Mouse (Mus musculus) stomach, postnatal 0 days (tissue): ENCODE results near the gene Myof. TPM values are rescaled to one million over a fixed set of nuclear protein-coding genes. Genes with fewer than 3 reads are reported as not detected.

Experiments used
- ATAC-seq: fragments of 200-750 bp; cut with Nextera tagmentation; 2 replicates; pipeline ENCODE4 v1.8.0; 2017; ENCODE audit not compliant: low FRiP score, low TSS enrichment
- DNase-seq: peaks from one replicate; pipeline ENCODE4 v3.0.0-alpha.2; 2016; ENCODE audit warnings: low spot score
- H3K27ac ChIP-seq: fragments of 300-500 bp; sonication (generic); replicated peaks from 2 replicates; pipeline ENCODE4 v1.5.1; 2014; ENCODE audit warnings: mild to moderate bottlenecking, control low read depth
- H3K27me3 ChIP-seq: fragments of 300-500 bp; sonication (generic); 2 replicates; pipeline ENCODE4 v1.6.1; 2014; ENCODE audit warnings: low read length; ENCODE audit not compliant: control insufficient read depth, insufficient read depth
- H3K36me3 ChIP-seq: fragments of 300-500 bp; sonication (generic); 2 replicates; pipeline ENCODE4 v1.6.1; 2014; ENCODE audit warnings: low read length, mixed read lengths; ENCODE audit not compliant: control insufficient read depth, insufficient read depth
- H3K4me1 ChIP-seq: fragments of 300-500 bp; sonication (generic); replicated peaks from 2 replicates; pipeline ENCODE4 v1.6.1; 2014; ENCODE audit warnings: antibody characterized with exemption; ENCODE audit not compliant: control insufficient read depth, insufficient read depth
- H3K4me2 ChIP-seq: fragments of 300-500 bp; sonication (generic); replicated peaks from 2 replicates; pipeline ENCODE4 v1.6.1; 2014; ENCODE audit warnings: low read depth, mild to moderate bottlenecking, control low read depth, moderate library complexity
- H3K4me3 ChIP-seq: fragments of 300-500 bp; sonication (generic); 2 replicates; pipeline ENCODE4 v1.5.1; 2014; ENCODE audit warnings: low read depth, low read length, control low read depth
- H3K9ac ChIP-seq: fragments of 300-500 bp; sonication (generic); 2 replicates; pipeline ENCODE4 v1.6.1; 2014; ENCODE audit warnings: mild to moderate bottlenecking, low read length, control low read depth, mixed read lengths
- H3K9me3 ChIP-seq: fragments of 300-500 bp; sonication (generic); 2 replicates; pipeline ENCODE4 v1.6.1; 2016; ENCODE audit warnings: low read length; ENCODE audit not compliant: control insufficient read depth
- CTCF ChIP-seq: IDR thresholded peaks from 2 replicates; pipeline ENCODE4 v1.5.1; 2016; ENCODE audit warnings: antibody characterized with exemption, low read depth, mild to moderate bottlenecking, moderate library complexity
- EP300 ChIP-seq: optimal IDR thresholded peaks from 2 replicates; pipeline ENCODE3; 2016; ENCODE audit warnings: antibody characterized with exemption
- WGBS: fragments of 180-500 bp; shearing (Covaris S2); extraction: QIAGEN DNeasy Blood & Tissue Kit; methylation state at CpG from one replicate; pipeline ENCODE4 v1.1.7; 2014; 5-methylcytosine and 5-hydroxymethylcytosine counted together
- polyA plus RNA-seq: library from polyadenylated mRNA; unstranded; fragments of >200 nt; fragmentation: Nextera tagmentation; extraction: Ambion mirVana; gene quantifications from 2 replicates; pipeline ENCODE4 v1.2.1, GENCODE M21; 2015

Myof gene
- polyA plus RNA-seq, 1 experiment from 2014 or later, result 14.3 TPM

DNA sequence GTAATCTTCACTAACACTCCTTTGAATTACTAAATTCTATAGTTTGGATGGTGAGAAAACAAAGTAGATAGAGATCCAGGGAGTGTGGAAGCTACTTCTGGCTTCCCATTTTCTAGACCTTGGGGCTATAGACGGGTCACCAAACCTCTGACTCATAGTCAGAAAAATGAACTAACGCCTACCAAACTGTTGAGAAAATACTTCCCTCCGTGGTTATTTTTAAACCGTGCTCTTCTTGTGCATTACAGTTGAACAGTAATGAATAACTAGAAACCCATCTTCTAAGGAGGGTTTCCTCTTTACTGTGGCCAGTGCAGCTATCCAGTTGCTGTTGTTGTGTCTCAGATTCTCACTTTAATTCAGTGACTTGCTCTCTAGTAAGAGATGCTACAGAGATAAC is 20.7 kb downstream of the Myof start:
- H3K27ac ChIP-seq, result no peak overlapping the region
- no peaks in the 10 kb centered on the region for H3K36me3 ChIP-seq
- WGBS, result 29% methylated on average over 4 of the region's 4 CpGs
- H3K4me1 ChIP-seq, result peaks cover 20% of the 10 kb centered on the region
- no peaks in the 10 kb centered on the region for H3K27me3 ChIP-seq
- no peak for DNase-seq
- H3K9me3 ChIP-seq, result no peaks in the 10 kb centered on the region
- no peak for ATAC-seq
- TF ChIP-seq EP300, result no peak
- no peak for TF ChIP-seq CTCF
- no peak overlapping the region for H3K4me2 ChIP-seq
- no peak overlapping the region for H3K4me3 ChIP-seq
- H3K9ac ChIP-seq, result no peak overlapping the region

DNA sequence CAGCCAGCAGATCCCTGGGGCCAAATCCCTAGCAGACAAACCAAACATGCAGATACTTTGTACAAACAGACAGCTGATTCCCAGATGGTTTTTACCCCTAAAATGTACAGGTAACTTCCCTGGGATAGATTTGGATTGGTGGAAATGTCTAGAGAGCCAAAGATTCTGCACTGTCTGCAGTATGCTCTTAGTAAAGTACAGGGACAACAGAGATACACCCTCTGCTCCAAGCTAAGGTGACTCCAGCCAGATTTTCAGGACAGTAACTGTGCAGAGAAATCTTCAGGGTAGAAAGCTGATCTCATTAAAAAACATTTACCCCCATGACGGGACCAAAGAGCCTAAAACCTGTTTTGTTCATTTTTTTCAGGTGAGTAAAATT is 27.5 kb downstream of the Myof start:
- 0 out of 2 replicates have a peak overlapping the region, but pooled peaks have one; percentile 9 for H3K4me2 ChIP-seq
- peak overlapping the region; percentile 92 for H3K27ac ChIP-seq
- no peaks in the 10 kb centered on the region for H3K9me3 ChIP-seq
- WGBS, result 41% methylated on average over 1 of the region's 1 CpGs
- no peak overlapping the region for H3K4me3 ChIP-seq
- no peaks in the 10 kb centered on the region for H3K36me3 ChIP-seq
- H3K9ac ChIP-seq, result 0 out of 2 replicates have a peak overlapping the region, but pooled peaks have one; percentile 38
- ATAC-seq, result peak; percentile 43
- H3K27me3 ChIP-seq, result no peaks in the 10 kb centered on the region
- no peak for DNase-seq
- TF ChIP-seq CTCF, result no peak
- TF ChIP-seq EP300, result no peak
- H3K4me1 ChIP-seq, result 0 out of 2 replicates have a peak, but pooled peaks cover 3% of the 10 kb centered on the region

GRCm38 (mm10) chr19:38015180-38015872 is 28.1 kb downstream of the Myof start:
- TF ChIP-seq CTCF, result no peak
- peak; percentile 35 for TF ChIP-seq EP300
- H3K9me3 ChIP-seq, result no peaks in the 10 kb centered on the region

DNA sequence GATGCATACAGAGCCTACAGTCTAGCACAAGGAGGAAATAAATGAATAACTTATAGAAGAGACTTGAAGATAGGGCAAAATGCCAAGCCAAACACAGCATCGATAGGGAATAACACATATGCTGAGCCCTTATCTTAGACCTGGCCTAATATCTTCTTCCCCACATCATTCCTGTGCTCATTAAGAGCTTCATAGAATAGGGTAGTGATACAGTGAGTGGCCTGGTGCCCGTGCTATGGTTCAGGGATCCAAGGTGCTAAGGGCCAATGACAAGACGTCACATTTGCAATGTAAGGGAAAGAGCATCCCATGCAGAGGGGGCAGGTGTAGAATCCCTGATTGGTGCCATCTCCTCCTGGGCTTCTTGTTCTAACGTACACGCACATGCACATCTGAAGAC is 28.9 kb downstream of the Myof start:
- ATAC-seq (peak; percentile 52), DNase-seq (no peak)
- H3K4me2 ChIP-seq, result no peak overlapping the region
- WGBS, result 74% methylated on average over 5 of the region's 5 CpGs
- TF ChIP-seq CTCF (no peak), EP300 (no peak)
- H3K9ac ChIP-seq, result no peak overlapping the region
- H3K27me3 ChIP-seq, result no peaks in the 10 kb centered on the region
- peak overlapping the region; percentile 92 for H3K27ac ChIP-seq
- no peak overlapping the region for H3K4me3 ChIP-seq
- H3K4me1 ChIP-seq, result 0 out of 2 replicates have a peak, but pooled peaks cover 3% of the 10 kb centered on the region
- H3K36me3 ChIP-seq, result no peaks in the 10 kb centered on the region
- H3K9me3 ChIP-seq, result no peaks in the 10 kb centered on the region

More at GRCm38 (mm10) chr19:38015180-38015872, 28.1 kb downstream of the Myof start:
- H3K4me1 ChIP-seq, result 0 out of 2 replicates have a peak, but pooled peaks cover 3% of the 10 kb centered on the region
- no peaks in the 10 kb centered on the region for H3K27me3 ChIP-seq
- H3K4me2 ChIP-seq, result 0 out of 2 replicates have a peak overlapping the region, but pooled peaks have one; percentile 18
- ATAC-seq (peak; percentile 99), DNase-seq (peak; percentile 92)
- H3K27ac ChIP-seq, result peak overlapping the region; percentile 92
- H3K36me3 ChIP-seq, result no peaks in the 10 kb centered on the region
- WGBS, result 17% methylated on average over 1 of the region's 1 CpGs
- no peak overlapping the region for H3K4me3 ChIP-seq
- no peak overlapping the region for H3K9ac ChIP-seq

GRCm38 (mm10) chr19:38011379-38011778 is 32.0 kb downstream of the Myof start:
- Histone ChIP-seq H3K9me3 (no peaks in the 10 kb centered on the region), H3K4me3 (no peak overlapping the region), H3K36me3 (no peaks in the 10 kb centered on the region), H3K27ac (no peak overlapping the region), H3K9ac (no peak overlapping the region), H3K4me2 (no peak overlapping the region), H3K27me3 (no peaks in the 10 kb centered on the region), H3K4me1 (no peaks in the 10 kb centered on the region)
- 37% methylated on average over 1 of the region's 1 CpGs for WGBS
- ATAC-seq (no peak), DNase-seq (no peak)
- TF ChIP-seq EP300 (no peak), CTCF (no peak)

DNA sequence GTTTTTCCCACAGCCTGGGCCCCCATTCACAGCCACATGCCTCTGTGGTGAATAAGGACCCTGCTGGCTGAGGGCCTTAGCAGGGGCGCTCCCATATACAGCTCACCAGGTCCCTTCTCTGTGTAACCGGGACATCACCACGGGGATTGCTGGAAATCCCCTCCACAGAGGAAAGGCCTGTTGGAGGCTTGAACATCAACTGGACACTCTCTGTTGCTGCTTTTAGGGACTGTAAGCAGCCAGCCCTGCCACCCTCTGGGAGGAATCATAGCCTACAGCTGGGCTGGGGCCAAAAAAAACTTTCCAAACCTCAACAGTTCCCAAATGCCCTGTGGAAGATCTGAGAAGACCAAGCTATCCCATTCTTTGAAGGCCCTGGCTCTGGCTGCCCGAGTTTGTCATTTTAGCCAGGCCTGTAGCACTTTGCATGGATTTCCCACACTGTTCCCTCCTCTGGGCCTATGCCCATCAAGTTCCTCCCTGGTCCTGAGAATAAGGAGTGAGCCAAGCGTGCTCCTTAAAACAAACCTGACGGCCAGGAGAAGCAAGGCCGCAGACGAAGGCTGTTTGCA is 38.5 kb downstream of the Myof start:
- peak overlapping the region; percentile 13; the same call in 1 of the 2 replicates for H3K9ac ChIP-seq
- no peaks in the 10 kb centered on the region for H3K9me3 ChIP-seq
- ATAC-seq, result no peak
- no peak overlapping the region for H3K4me3 ChIP-seq
- no peak overlapping the region for H3K4me2 ChIP-seq
- no peak for DNase-seq
- peaks cover 12% of the 10 kb centered on the region for H3K4me1 ChIP-seq
- TF ChIP-seq EP300 (no peak), CTCF (peak; percentile 62)
- 62% methylated on average over 8 of the region's 8 CpGs for WGBS
- peak overlapping the region; percentile 87 for H3K27ac ChIP-seq
- peaks cover 3% of the 10 kb centered on the region; the same call in 1 of the 2 replicates for H3K36me3 ChIP-seq
- H3K27me3 ChIP-seq, result no peaks in the 10 kb centered on the region
